Mouse (Mus musculus): ENCODE measurements around the gene 1700012P22Rik.

The 1700012P22Rik gene

DNA sequence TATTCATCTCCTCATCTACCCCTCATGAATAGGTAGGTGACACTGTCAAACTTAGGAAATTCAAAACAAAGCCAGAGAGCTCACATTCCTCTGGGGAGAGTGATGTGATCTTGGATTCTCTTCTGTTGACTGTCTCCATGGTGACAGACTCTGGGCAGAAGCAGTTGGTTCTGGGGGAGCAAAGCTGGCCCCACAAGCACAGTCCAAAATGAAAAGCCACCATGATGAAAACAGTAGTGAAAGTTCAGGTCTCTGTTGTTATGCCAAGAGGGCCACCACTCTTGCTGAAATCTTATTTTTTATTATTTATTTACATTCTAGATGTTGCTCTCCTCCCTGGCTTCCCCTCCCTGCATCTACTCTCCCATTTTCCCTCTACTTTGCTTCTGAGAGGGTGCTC, at the start of gene 1700012P22Rik:
Gene 1700012P22Rik (minus strand): TSS at position 101 of the 400 bp plus-strand sequence.
- DNase-seq = no peak

GRCm38 (mm10) chr4:144468091-144468490, 29.5 kb upstream of the 1700012P22Rik start:
- DNase-seq = no peak

DNA sequence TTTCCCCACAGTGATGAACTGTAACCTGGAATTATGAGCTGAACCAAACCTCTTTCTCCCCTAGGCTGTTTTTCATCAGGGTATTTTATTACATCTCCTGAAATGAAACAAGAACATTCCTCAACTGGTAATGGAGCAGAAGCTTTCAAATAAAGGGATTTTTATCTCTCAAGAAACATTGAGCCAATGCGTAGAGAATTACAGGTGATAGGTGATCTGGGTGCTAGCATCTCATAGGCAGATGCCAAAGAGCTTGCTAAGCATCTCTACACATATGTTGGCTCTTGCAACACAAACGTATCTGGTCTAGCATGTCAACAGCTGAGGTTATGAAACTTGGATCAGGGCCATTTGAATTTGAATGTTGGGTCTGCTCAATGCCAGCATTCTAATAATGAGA, 26.6 kb upstream of the 1700012P22Rik start:
- no peak for DNase-seq

- DNase-seq = no peak
Observed at GRCm38 (mm10) chr4:144463656-144464055, 25.1 kb upstream of the 1700012P22Rik start, which contains the start of gene Aadacl3. TSS of gene Aadacl3 (minus strand) at chr4:144463756.

DNA sequence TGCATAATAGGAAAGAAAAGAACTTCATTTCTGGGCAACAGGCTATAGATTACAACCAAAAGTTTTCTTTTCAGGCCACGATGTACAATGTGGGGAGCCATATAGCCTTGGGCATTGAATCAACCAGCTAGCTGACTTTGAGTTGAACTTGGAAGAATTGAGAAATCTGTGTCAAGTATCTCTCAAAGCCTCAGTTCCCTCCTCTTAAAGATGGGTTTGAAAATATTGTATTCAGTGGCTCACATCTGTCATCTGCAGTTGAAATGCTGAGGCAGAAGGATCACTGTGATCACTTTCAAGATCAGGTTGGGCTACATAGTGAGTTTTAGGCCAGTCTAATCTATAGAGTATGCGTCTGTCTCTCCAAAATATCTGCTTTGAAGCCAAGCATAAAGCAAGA, 14.6 kb upstream of the 1700012P22Rik start, which contains the start of gene Gm9944:
Gene Gm9944 (minus strand): TSS at position 101 of the 400 bp plus-strand sequence.
- no peak for DNase-seq

- no peak for DNase-seq
Observed at GRCm38 (mm10) chr4:144448546-144448945, 10.0 kb upstream of the 1700012P22Rik start.

DNA sequence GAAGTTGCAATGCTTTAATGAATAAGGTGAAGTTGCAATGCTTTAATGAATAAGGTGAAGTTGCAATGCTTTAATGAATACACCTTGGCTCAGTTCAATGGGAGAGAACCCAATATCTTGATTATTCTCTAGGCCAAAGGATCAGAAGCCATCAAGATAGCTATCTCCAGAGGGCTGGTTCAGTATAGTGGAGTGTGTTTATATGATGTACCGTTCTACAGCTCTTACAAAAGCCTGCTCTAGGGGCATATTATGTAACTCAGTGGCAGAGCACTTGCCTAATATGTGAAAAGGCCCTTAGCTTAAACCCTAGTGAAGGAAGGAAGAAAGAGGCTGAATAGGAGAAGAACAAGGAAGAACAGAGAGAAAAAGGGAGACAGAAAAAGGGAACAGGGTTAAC, 3.0 kb upstream of the 1700012P22Rik start:
- DNase-seq = no peak

DNA sequence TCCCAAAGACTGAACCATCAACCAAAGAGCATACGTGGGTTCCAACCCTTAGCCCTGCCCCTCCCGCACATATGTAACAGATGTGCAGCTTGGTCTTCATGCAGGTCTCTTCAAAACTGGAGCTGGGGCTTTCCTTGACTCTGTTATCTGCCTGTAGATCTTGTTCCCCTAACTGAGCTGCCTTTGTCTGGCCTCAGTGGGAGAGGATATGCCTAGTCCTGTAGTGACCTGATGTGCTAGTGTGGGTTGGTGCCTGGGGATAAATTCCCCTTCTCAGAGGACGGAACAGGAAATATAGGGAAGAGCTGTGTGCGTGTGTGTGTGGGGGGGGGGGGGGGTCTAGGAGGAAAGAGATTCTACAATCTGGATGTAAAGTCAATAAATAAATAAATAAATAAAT, 2.5 kb upstream of the 1700012P22Rik start:
- DNase-seq = no peak

GRCm38 (mm10) chr4:144433216-144433615, 5.4 kb downstream of the 1700012P22Rik start:
- no peak for DNase-seq

DNA sequence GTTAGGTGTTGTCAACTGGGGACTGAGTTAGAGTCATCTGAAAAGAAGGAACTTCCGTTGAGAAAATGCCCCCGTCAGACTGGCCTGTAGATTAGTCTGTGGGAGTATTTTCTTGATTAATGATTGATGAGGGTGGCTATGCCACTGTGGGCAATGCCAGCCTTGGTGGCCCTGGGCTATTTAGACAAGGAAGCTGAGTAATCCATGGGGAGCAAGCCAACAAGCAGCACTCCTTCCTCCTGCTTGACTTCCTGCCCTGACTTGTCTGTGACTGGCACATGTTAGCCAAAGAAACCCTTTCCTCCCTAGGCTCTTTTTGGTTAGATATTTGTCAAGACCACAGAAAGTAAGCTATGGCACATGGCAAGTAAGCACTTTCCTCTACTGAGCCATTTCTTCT, 7.8 kb downstream of the 1700012P22Rik start:
- no peak for DNase-seq

DNA sequence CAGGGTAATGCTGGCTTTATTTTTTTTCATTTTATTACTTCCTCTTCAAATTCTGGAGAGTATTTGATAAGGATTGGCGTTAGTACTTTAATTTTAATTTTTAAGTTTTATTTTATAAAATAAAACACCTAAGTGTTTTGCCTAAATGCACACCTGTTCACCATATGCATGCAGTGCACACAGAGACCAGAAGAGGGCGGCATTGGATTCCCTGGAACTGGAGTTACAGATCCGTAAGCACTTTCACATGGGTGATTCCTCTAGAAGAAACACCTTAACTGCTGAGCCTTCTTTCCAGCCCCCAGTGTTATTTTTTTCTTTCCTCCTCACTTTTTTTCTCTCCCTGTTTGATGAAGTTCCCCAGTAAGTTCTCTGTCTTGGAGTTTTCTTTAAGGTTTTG, 9.7 kb downstream of the 1700012P22Rik start:
- DNase-seq = peak in 1 of 2 experiments; percentile 4

GRCm38 (mm10) chr4:144424590-144424989, 14.0 kb downstream of the 1700012P22Rik start:
- DNase-seq = no peak

GRCm38 (mm10) chr4:144420644-144421043, 17.9 kb downstream of the 1700012P22Rik start:
- DNase-seq = no peak

DNA sequence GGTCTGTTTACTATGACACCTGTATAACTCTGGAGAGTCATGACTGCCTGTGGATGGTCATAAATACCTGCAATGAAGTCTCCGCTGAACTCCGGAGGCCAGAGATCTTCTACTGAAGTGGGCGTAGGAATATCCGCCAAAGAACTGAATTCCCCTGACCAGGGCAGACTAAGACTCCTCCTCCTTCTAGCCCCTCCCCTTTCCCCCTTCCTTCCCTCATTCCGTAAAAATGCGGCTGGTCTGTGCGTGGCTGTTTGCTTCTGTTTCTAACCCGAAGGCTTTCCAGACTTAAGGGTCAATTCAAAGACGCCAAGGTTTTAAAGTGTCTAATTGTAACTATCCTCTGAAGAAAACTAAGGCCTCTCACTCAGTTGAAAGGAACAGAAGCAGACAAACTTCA, 30.3 kb downstream of the 1700012P22Rik start, which contains the start of gene Pramef12:
Gene Pramef12 (minus strand): TSS at position 175 of the 400 bp plus-strand sequence.
- DNase-seq = no peak

- no peak for DNase-seq
Observed at GRCm38 (mm10) chr4:144406261-144406660, 32.3 kb downstream of the 1700012P22Rik start.

DNA sequence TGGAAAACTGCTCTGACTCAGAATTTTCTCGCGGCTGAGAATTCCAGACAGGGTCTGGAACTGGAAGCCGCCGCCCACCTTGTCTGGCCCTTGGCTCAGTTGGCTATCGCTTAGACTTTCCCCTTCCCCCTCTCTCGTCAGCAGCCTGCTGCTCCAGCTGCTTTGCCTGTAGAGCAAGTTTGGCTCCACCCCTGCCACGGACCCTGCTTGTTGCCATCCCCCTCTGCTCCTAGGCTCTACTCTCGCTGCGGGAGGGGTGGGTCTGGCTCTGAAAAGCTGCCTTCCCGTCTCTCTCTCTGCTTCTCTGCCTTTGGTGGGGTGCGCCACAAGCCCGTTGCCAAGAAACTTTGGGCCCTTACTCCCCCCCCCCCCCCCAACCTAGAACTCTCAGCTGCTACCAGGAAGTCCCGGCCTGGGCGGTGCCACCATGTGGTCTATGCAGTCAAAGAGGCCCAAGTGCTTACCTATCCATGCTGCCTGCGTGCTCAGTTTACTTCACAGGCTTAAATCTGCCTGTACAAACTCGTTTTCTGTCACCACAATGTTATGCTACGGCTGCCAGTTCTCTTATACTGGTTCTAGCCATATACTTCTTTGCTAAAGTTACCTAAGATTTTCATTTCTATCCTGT, 34.0 kb downstream of the 1700012P22Rik start:
- no peak for DNase-seq

DNA sequence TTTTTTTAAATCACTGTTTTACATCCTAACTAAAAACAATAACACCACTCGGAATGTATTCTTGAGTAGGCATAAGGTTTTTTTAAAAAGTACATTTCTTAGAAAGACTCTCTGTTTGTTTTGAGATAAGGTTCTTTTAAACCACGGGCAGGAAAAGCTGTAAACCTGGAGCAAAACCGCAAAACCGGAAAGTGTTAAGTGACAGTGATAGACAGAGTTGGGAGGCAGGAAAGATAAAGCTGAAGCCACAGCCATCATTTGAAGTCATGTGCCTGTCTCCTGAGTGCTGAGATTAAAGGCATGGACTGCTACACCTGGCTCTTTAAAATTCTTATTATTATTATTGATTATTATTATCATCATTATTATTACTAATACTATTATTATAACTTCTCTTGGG, 35.9 kb downstream of the 1700012P22Rik start:
- no peak for DNase-seq

DNA sequence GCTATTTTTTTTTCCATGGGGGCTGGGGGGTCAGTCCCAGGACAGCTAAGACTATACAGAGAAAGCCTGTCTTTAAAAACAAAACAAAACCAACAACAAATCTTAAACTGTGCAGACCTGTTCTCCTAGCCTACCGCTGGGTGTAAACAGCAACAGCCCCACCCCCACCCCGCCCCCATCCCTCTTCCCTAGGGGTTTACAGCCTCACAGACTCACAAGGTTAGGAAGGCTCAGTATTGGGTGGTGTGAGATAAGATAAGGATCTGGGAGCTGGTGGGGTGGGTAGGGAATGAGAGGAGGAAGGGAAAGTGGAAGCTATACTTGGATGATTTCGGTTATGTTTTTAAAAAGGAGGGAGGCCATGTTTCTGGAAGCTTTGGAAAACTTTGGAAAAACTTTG, 42.3 kb downstream of the 1700012P22Rik start:
- DNase-seq = no peak

- DNase-seq = no peak
Observed at GRCm38 (mm10) chr4:144377911-144378310, 60.7 kb downstream of the 1700012P22Rik start, which contains the start of gene Pramef20. TSS of gene Pramef20 (minus strand) at chr4:144377933.
